Mouse (Mus musculus) embryonic facial prominence, embryonic 10.5 days (tissue): ENCODE data around the gene Zfp287. TPM values are rescaled to one million over a fixed set of nuclear protein-coding genes. Genes with fewer than 3 reads are reported as not detected.
A peak's percentile ranks its signal among the peaks of the same experiment; 100 is the strongest.

Source experiments
- DNase-seq: peaks from one replicate; pipeline ENCODE4 v3.0.0-alpha.2; 2017; ENCODE audit warnings: low spot score
- H3K27ac ChIP-seq: fragments of 300-500 bp; sonication (generic); replicated peaks from 2 replicates; pipeline ENCODE4 v1.5.1; 2016; ENCODE audit warnings: mild to moderate bottlenecking
- H3K27me3 ChIP-seq: fragments of 300-500 bp; sonication (generic); replicated peaks from 2 replicates; pipeline ENCODE4 v1.6.1; 2016; ENCODE audit warnings: low read depth, mild to moderate bottlenecking; ENCODE audit not compliant: poor library complexity, severe bottlenecking
- H3K36me3 ChIP-seq: fragments of 300-500 bp; sonication (generic); replicated peaks from 2 replicates; pipeline ENCODE4 v1.6.1; 2016; ENCODE audit warnings: mild to moderate bottlenecking, moderate library complexity
- H3K4me1 ChIP-seq: fragments of 300-500 bp; sonication (generic); 2 replicates; pipeline ENCODE4 v1.6.1; 2016
- H3K4me3 ChIP-seq: fragments of 300-500 bp; sonication (generic); 2 replicates; pipeline ENCODE4 v1.5.1; 2016; ENCODE audit warnings: mild to moderate bottlenecking, moderate library complexity
- H3K9me3 ChIP-seq: fragments of 300-500 bp; sonication (generic); 2 replicates; pipeline ENCODE4 v1.6.1; 2016; ENCODE audit warnings: mild to moderate bottlenecking
- WGBS: fragments of 180-500 bp; shearing (Covaris S2); methylation state at CpG from one replicate; pipeline ENCODE4 v1.1.7; 2016; 5-methylcytosine and 5-hydroxymethylcytosine counted together
- polyA plus RNA-seq: library from polyadenylated mRNA; unstranded; fragments of >200 nt; fragmentation: Nextera tagmentation; extraction: Ambion mirVana; gene quantifications from 2 replicates; pipeline ENCODE4 v1.2.1, GENCODE M21; 2016

Gene Zfp287
- polyA plus RNA-seq, 1 experiment from 2014 or later, result 14.3 TPM

DNA sequence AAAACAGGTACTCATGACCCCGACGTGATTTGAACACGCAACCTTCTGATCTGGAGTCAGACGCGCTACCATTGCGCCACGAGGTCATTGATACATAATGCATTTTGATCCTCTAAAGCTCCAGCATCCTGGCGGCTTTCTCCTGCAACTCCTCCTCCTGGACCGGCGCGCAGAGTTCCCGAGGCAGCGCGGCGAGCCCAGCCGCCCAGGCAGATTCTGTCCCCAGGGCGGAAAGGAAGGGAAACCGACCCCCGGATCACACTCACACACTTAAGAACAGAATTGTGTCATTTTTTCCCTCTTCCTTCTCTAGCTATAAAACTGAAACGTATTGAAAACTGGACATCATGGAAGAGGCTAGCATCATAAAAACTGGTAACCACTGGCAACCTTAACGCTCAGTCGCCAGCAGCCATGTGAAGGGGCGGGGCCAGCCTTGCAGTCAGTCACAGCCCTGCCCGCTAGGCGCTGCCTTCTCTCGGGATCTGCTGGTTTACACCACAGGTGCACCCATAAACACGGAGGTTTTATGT lies 14.4 kb upstream of the Zfp287 start:
- no peaks in the 10 kb centered on the region for H3K9me3 ChIP-seq
- WGBS, result 2% methylated on average over 27 of the region's 27 CpGs
- DNase-seq, result peak; percentile 79
- H3K36me3 ChIP-seq, result no peaks in the 10 kb centered on the region
- peaks cover 42% of the 10 kb centered on the region for H3K27me3 ChIP-seq
- peaks cover 33% of the 10 kb centered on the region for H3K4me1 ChIP-seq
- H3K4me3 ChIP-seq, result peak overlapping the region; percentile 60
- H3K27ac ChIP-seq, result peak overlapping the region; percentile 30; the same call in 1 of the 2 replicates

DNA sequence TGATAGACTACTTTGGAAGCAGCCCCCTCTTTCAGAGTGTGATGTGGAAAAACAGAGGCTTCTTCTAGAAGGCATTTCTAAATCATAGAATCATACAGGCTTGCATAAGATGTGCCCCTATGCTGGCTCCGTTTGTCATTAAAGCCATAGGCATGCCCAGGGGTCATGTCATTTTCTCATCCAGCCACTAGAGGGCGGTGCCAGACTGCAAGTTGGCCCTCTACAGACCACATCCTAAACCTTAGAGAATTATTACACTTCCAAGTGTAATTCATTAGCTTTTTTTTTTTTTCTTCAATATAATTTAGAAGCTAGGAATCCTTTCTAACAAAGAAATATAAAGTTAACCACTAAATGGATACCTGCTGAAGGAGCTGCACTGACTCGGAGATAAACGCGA lies 12.4 kb upstream of the Zfp287 start:
- Histone ChIP-seq H3K4me1 (peaks cover 35% of the 10 kb centered on the region), H3K27ac (no peak overlapping the region), H3K36me3 (no peaks in the 10 kb centered on the region), H3K4me3 (no peak overlapping the region), H3K9me3 (no peaks in the 10 kb centered on the region), H3K27me3 (peaks cover 30% of the 10 kb centered on the region)
- DNase-seq, result peak; percentile 79
- WGBS, result 48% methylated on average over 5 of the region's 5 CpGs

DNA sequence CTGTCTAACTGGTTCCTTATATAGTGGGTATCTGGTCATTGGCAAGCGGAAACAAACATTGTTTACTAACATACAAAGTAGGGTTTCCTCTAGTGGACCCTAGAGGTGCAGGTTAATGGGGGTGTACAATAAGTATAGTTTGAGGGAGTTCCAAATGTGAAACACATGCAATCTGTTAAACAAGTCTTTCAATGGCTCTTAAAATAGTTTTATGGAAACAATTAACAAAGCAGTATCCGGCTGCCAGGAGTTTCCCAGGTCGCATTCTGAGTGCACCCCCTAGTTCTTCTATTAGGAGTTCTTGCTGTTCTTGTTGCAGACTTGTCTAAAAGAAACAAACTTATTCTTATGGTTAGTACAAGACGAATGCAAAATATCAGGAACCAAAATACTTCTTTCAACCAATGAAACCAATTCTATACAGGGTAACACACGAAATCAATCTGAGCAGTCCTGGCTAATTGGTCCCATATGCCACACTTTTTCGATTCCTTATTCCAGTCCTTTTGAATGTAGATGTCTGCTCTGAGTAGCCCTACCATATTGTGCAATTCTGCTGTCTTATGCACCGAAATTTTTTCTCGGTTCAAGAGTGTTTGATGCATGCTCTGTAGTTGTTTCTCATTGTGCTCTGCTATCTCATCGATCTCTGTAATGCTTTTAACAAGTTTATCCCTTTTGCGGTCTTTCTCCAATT lies 10.7 kb upstream of the Zfp287 start:
- peak; percentile 27 for DNase-seq
- Histone ChIP-seq H3K36me3 (no peaks in the 10 kb centered on the region), H3K27me3 (peaks cover 16% of the 10 kb centered on the region), H3K4me1 (peaks cover 35% of the 10 kb centered on the region), H3K27ac (peak overlapping the region; percentile 81), H3K9me3 (no peaks in the 10 kb centered on the region), H3K4me3 (peak overlapping the region; percentile 21; the same call in 1 of the 2 replicates)
- WGBS, result 50% methylated on average over 10 of the region's 10 CpGs

DNA sequence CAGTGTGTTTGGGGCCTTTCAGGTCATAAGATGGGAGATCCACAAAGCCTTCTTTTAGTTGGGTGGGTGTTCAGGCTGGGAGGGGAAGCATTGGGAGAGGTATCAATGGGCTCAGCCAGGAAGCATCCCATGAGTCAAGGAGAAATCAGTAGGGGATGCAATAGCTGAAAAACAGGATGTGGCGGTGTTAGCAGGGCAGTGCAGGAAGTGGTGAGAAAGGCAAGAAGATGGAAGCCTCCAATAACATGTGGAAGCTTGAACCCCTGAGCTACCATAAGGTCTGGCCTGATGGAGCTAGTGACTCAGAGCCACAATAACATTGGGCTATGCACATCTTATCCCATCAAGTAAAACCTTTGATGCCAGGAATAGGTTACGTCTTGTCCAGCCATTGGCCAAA lies 9.5 kb upstream of the Zfp287 start:
- Histone ChIP-seq H3K4me1 (peaks cover 30% of the 10 kb centered on the region), H3K36me3 (no peaks in the 10 kb centered on the region), H3K27ac (peak overlapping the region; percentile 81; the same call in 1 of the 2 replicates), H3K27me3 (peaks cover 4% of the 10 kb centered on the region; the same call in 1 of the 2 replicates), H3K4me3 (no peak overlapping the region), H3K9me3 (no peaks in the 10 kb centered on the region)
- 89% methylated on average over 2 of the region's 2 CpGs for WGBS
- no peak for DNase-seq

DNA sequence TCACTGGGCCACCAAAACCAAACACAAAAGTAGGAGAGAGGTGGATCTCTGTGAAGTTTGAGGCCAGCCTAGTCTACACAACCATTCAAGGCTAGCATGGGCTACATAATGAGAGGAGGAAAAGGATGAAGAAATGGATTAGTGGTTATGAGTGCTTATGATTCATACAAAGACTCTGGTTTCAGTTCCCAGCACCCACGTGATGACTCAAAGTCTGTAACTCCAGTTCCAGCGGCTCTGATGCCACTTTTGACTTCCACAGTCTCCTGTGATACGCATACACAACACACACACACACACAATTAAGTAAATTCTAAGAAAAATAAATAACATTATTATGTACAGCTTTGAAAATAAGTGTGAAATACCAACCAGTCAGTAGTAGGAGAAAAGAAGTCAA lies 960 bp upstream of the Zfp287 start:
- peaks cover 18% of the 10 kb centered on the region for H3K4me1 ChIP-seq
- H3K27me3 ChIP-seq, result no peaks in the 10 kb centered on the region; the same call in 1 of the 2 replicates
- no peak overlapping the region for H3K4me3 ChIP-seq
- H3K36me3 ChIP-seq, result peaks cover 14% of the 10 kb centered on the region
- no peak for DNase-seq
- WGBS, result 88% methylated on average over 3 of the region's 3 CpGs
- no peaks in the 10 kb centered on the region for H3K9me3 ChIP-seq
- H3K27ac ChIP-seq, result no peak overlapping the region

DNA sequence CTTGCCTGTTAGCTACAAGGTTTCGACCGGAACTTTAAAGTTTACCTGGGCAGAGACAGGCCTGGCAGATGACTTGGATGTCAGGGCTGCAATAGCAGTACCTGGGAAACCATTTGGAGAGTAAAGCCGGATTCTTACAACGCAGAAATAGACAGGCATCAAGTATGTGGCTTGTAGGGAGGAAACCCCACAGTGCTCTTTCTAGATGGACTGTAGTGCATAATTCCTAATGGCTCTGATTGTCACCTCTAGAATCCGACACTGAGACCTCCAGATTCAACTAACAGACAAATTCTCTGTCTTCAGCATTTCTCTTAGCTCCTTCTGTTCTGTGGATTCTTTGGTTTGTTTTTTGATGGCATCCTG lies 300 bp upstream of the Zfp287 start:
- H3K4me1 ChIP-seq, result peaks cover 18% of the 10 kb centered on the region
- no peaks in the 10 kb centered on the region for H3K9me3 ChIP-seq
- H3K27me3 ChIP-seq, result no peaks in the 10 kb centered on the region; the same call in 1 of the 2 replicates
- peaks cover 21% of the 10 kb centered on the region for H3K36me3 ChIP-seq
- no peak for DNase-seq
- peak overlapping the region; percentile 82 for H3K4me3 ChIP-seq
- peak overlapping the region; percentile 92; the same call in 1 of the 2 replicates for H3K27ac ChIP-seq
- WGBS, result 11% methylated on average over 5 of the region's 5 CpGs

DNA sequence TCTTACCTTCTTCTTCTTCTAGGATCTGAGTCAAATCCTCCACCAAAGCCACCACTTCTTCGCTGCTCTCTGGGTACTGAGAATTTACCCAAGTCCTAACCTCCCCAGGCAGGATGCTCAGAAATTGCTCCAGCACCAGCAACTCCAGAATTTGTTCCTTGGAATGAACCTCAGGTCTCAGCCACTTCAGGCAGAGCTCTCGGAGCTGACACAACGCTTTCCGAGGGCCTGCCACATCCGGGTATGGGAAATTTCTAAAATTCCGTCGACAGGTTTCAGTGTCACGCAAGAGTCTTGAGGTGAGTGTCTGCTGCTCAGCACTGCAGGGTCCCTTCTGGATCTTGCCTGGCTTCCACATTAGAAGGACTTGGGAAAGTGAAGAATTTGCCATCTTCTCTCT lies 3.4 kb downstream of the Zfp287 start:
- Histone ChIP-seq H3K4me1 (peaks cover 18% of the 10 kb centered on the region), H3K36me3 (peaks cover 53% of the 10 kb centered on the region), H3K27ac (no peak overlapping the region), H3K9me3 (no peaks in the 10 kb centered on the region), H3K4me3 (no peak overlapping the region), H3K27me3 (no peaks in the 10 kb centered on the region)
- 92% methylated on average over 8 of the region's 8 CpGs for WGBS
- no peak for DNase-seq

DNA sequence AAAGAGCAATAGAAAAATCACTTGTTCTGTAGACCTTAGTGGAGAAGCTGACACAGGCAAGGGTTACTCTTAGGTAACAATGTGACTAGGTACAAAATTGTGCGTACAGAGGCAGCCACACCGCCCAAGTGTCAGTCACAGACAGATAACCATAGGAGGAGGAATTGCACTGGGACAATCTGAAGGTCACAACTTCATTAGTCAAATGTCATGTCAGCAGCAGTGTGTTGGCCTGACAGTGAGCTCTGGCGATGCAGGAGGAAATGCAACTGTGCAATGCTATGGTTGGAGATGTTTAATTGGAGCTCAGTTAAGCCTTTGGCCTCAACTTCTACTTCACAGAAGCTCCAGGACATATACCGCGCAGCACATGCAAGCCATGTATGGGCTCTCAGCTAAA lies 21.0 kb downstream of the Zfp287 start:
- peaks cover 56% of the 10 kb centered on the region for H3K36me3 ChIP-seq
- H3K27ac ChIP-seq, result no peak overlapping the region
- DNase-seq, result no peak
- no peaks in the 10 kb centered on the region for H3K4me1 ChIP-seq
- WGBS, result 92% methylated on average over 5 of the region's 5 CpGs
- no peak overlapping the region for H3K4me3 ChIP-seq
- no peaks in the 10 kb centered on the region for H3K9me3 ChIP-seq
- H3K27me3 ChIP-seq, result no peaks in the 10 kb centered on the region

DNA sequence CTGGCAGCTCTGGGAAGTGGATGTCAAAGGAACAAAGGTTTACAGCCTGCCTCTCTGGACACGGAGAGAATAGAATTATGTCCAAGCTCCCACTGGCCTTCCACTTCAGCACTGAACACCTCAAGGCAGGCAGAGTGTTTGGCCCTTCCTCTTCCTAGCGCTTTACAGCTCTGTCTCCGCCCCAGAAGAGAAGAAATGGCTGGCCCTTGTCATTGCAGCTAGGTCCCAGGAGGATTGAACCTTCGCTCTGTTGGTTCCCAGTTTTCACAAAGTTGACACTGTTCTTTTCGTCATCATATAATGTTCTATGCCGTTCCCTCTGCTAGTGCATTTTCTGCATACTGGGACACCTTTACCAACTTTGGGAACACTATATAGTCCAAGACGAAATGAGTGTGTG lies 23.5 kb downstream of the Zfp287 start:
- 84% methylated on average over 7 of the region's 7 CpGs for WGBS
- H3K27ac ChIP-seq, result no peak overlapping the region
- no peaks in the 10 kb centered on the region for H3K9me3 ChIP-seq
- H3K27me3 ChIP-seq, result no peaks in the 10 kb centered on the region
- peaks cover 36% of the 10 kb centered on the region for H3K36me3 ChIP-seq
- no peaks in the 10 kb centered on the region for H3K4me1 ChIP-seq
- DNase-seq, result no peak
- H3K4me3 ChIP-seq, result no peak overlapping the region

DNA sequence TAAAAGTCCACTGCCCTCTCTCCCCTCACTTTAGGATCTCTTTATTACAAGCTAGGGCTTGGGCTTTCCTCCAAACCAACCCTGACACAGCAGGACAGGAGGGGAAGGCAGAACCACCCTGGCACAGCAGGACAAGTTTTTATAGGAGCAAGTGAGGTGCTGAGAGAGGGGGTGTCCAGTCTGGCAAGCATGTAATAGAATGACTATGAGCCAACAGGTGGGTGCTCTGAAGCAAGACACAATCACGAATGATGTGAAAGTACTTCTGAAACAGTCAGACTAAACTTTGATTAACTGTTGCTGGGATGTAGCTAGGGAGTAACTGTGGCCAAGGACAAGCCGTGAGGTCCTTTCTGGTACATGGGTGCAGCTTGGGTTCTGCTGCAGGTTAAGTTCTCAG lies 25.6 kb downstream of the Zfp287 start:
- Histone ChIP-seq H3K4me1 (no peaks in the 10 kb centered on the region), H3K36me3 (peaks cover 17% of the 10 kb centered on the region), H3K27ac (no peak overlapping the region), H3K27me3 (no peaks in the 10 kb centered on the region), H3K4me3 (no peak overlapping the region), H3K9me3 (no peaks in the 10 kb centered on the region)
- DNase-seq, result no peak
- WGBS, result 92% methylated on average over 2 of the region's 2 CpGs

DNA sequence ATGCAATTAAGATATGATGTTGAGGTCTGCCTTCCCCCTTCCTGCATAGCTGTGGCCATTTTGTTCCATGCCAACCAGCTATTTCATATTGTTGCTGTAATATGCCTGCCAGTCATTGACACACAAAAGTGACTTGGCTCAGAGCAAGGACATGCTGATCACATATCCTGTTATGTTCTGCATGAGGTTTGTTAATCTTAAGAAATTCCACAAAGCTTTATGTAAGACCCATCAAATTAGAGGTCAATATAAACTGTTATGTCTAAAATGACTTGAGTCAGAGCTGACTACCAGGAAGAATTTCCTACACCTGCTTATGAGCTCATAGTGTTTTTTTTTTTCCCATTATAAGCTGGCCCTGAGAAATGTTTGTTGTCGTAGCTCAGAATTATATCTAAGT lies 30.5 kb downstream of the Zfp287 start:
- no peak for DNase-seq
- Histone ChIP-seq H3K4me1 (no peaks in the 10 kb centered on the region), H3K27me3 (no peaks in the 10 kb centered on the region), H3K27ac (no peak overlapping the region), H3K9me3 (no peaks in the 10 kb centered on the region), H3K36me3 (no peaks in the 10 kb centered on the region), H3K4me3 (no peak overlapping the region)
- 91% methylated on average over 1 of the region's 1 CpGs for WGBS

DNA sequence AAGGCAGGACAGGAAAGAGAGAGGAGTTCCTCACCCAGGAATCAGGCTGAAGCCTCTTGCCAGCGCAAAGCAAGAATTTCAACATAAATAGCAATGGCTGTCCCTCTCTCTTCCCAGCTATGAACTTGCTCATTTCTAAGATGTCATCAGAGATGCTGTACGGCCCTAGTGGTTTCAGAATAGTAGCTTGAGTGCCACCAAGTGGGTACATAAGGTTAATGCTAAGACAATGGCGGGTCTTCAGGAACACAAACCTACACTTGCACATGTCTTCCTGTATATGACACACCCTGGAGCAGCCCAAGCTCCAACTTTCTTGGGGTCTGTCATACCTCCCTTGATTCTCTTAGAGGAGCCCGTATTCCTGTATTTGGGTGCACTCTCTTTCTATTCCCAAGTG lies 32.0 kb downstream of the Zfp287 start:
- H3K27ac ChIP-seq, result no peak overlapping the region
- H3K9me3 ChIP-seq, result no peaks in the 10 kb centered on the region
- DNase-seq, result no peak
- H3K27me3 ChIP-seq, result no peaks in the 10 kb centered on the region
- 75% methylated on average over 4 of the region's 4 CpGs for WGBS
- H3K36me3 ChIP-seq, result no peaks in the 10 kb centered on the region
- no peaks in the 10 kb centered on the region for H3K4me1 ChIP-seq
- H3K4me3 ChIP-seq, result no peak overlapping the region

DNA sequence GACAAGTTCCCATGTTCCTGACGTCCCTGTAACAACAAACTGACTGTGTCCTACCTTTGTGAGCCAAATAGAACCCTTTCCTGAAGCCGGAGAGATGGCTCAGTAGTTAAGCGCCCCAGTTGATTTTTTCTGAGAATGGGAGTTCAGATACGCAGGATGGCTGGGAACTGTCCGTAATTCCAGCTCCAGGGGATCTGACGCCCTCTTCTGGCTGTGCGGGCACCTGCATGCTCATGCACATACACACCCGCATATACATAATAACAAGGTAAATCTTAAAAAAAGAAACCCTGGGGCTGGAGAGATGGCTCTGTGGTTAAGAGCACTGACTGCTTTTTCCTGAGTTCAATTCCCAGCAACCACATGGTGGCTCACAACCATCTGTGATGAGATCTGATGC lies 36.6 kb downstream of the Zfp287 start:
- H3K36me3 ChIP-seq, result no peaks in the 10 kb centered on the region
- peak; percentile 7 for DNase-seq
- H3K4me1 ChIP-seq, result no peaks in the 10 kb centered on the region
- 89% methylated on average over 8 of the region's 8 CpGs for WGBS
- no peak overlapping the region for H3K4me3 ChIP-seq
- no peak overlapping the region for H3K27ac ChIP-seq
- no peaks in the 10 kb centered on the region for H3K9me3 ChIP-seq
- no peaks in the 10 kb centered on the region for H3K27me3 ChIP-seq
